Mouse (Mus musculus): ENCODE measurements around the gene Zrsr1. TPM values are rescaled to one million over a fixed set of nuclear protein-coding genes. Genes with fewer than 3 reads are reported as not detected.

The Zrsr1 gene
- polyA plus RNA-seq, 1 experiment, result 3.4 TPM

DNA sequence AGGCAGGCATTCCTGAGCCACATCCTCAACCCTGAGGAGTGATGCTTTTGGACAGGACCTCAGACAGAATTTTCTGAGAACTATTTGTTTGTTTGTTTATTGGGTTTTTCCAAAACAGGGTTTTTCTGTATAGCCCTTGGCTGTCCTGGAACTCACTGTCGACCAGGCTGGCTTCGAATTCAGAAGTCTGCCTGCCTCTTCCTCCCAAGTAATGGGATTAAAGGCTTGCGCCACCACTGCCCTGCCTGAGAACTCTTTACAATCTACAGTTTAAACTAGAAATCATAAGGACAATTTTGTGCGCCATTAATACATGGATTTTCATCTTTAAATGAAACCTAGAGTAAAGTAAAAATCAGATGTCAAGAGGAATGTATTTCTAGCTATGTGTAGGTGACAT, 23.7 kb downstream of the Zrsr1 start:
- no peak overlapping the region for H3K27ac ChIP-seq (ENCODE audit: control insufficient read depth, insufficient read depth, low read length)
- H3K36me3 ChIP-seq (ENCODE audit: control insufficient read depth, insufficient read depth, low read length), result peaks cover 74% of the 10 kb centered on the region
- peaks cover 7% of the 10 kb centered on the region for H3K4me1 ChIP-seq (replicated peaks; ENCODE audit: control insufficient read depth, insufficient read depth, low read length)
- H3K4me3 ChIP-seq (ENCODE audit: control insufficient read depth, insufficient read depth, low read length), result no peak overlapping the region
- DNase-seq, result no peak
- no peaks in the 10 kb centered on the region for H3K27me3 ChIP-seq (ENCODE audit: control insufficient read depth, insufficient read depth, low read length)
- TF ChIP-seq POLR2A (IDR thresholded peaks at IDR 0.05; ENCODE audit: control insufficient read depth, extremely low read depth, insufficient read depth, low read length, poor library complexity) (no peak), CTCF (IDR thresholded peaks at IDR 0.05; ENCODE audit: borderline replicate concordance, control insufficient read depth, extremely low read depth, insufficient read depth, low read length, poor library complexity) (no peak)
- 96% methylated on average over 4 of the region's 4 CpGs for WGBS

DNA sequence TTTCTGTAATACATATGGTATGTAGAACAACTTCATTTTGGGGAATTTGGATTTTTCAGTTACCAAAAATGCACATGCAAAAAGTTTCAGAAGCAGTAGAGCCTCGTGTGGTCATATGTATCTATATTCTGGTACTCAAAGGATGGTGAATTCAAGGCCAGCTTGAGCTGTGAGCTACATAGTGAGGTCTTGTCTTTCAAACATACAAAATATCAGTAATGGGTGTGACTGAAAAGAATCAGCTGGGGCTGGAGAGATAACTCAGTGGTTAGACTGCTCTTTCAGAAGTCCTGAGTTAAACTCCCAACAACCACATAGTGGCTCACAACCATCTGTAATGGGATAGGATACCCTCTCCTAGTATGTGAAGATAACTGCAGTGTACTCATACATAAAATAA, 26.5 kb downstream of the Zrsr1 start:
- no peaks in the 10 kb centered on the region for H3K4me1 ChIP-seq (replicated peaks; ENCODE audit: control insufficient read depth, insufficient read depth, low read length)
- peaks cover 100% of the 10 kb centered on the region for H3K36me3 ChIP-seq (ENCODE audit: control insufficient read depth, insufficient read depth, low read length)
- DNase-seq, result no peak
- no peaks in the 10 kb centered on the region for H3K27me3 ChIP-seq (ENCODE audit: control insufficient read depth, insufficient read depth, low read length)
- no peak overlapping the region for H3K4me3 ChIP-seq (ENCODE audit: control insufficient read depth, insufficient read depth, low read length)
- H3K27ac ChIP-seq (ENCODE audit: control insufficient read depth, insufficient read depth, low read length), result no peak overlapping the region
- WGBS, result 88% methylated on average over 1 of the region's 1 CpGs
- TF ChIP-seq CTCF (IDR thresholded peaks at IDR 0.05; ENCODE audit: borderline replicate concordance, control insufficient read depth, extremely low read depth, insufficient read depth, low read length, poor library complexity) (no peak), POLR2A (IDR thresholded peaks at IDR 0.05; ENCODE audit: control insufficient read depth, extremely low read depth, insufficient read depth, low read length, poor library complexity) (no peak)

DNA sequence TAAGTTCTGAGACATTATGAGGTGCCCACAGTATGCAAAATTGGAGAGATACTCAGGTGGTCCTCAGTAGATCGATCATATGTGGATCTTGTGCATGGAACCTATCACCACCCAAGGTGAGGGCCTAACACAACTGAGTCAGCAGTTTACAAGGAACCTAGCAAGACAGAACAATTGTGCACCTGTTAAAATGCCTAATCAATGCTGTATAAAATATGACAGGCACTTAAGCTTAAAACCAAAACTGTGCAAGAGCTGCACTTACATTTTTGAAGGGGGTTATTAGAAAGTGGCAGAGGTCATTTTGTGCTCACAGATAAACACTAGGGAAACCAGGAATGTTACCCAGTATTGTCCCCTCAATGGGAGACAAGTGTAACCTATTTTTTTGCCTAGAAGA, 33.5 kb downstream of the Zrsr1 start:
- TF ChIP-seq POLR2A (IDR thresholded peaks at IDR 0.05; ENCODE audit: control insufficient read depth, extremely low read depth, insufficient read depth, low read length, poor library complexity) (no peak), CTCF (IDR thresholded peaks at IDR 0.05; ENCODE audit: borderline replicate concordance, control insufficient read depth, extremely low read depth, insufficient read depth, low read length, poor library complexity) (no peak)
- H3K36me3 ChIP-seq (ENCODE audit: control insufficient read depth, insufficient read depth, low read length), result peaks cover 43% of the 10 kb centered on the region
- DNase-seq, result no peak
- H3K4me1 ChIP-seq (replicated peaks; ENCODE audit: control insufficient read depth, insufficient read depth, low read length), result peaks cover 7% of the 10 kb centered on the region
- H3K27me3 ChIP-seq (ENCODE audit: control insufficient read depth, insufficient read depth, low read length), result no peaks in the 10 kb centered on the region
- 92% methylated on average over 1 of the region's 1 CpGs for WGBS
- H3K4me3 ChIP-seq (ENCODE audit: control insufficient read depth, insufficient read depth, low read length), result no peak overlapping the region
- no peak overlapping the region for H3K27ac ChIP-seq (ENCODE audit: control insufficient read depth, insufficient read depth, low read length)

DNA sequence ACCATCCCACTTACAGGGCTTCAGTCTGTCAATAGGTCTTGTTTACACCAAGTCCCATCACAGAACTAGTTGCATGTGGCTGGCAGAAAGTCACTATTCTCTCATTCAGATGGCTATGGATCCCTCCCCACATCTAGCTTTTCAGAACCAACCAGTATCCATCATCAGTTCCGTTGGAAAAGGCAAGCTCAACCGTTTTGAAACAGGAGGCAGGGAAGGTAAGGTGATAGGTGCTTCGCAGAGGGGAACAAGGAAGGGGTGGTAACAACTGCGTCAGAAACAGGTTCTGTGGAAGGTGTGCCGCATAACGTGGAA, 35.3 kb downstream of the Zrsr1 start:
- H3K4me3 ChIP-seq (ENCODE audit: control insufficient read depth, insufficient read depth, low read length), result peak overlapping the region; percentile 16; the same call in 1 of the 2 replicates
- H3K36me3 ChIP-seq (ENCODE audit: control insufficient read depth, insufficient read depth, low read length), result peaks cover 24% of the 10 kb centered on the region
- TF ChIP-seq CTCF (IDR thresholded peaks at IDR 0.05; ENCODE audit: borderline replicate concordance, control insufficient read depth, extremely low read depth, insufficient read depth, low read length, poor library complexity) (no peak), POLR2A (IDR thresholded peaks at IDR 0.05; ENCODE audit: control insufficient read depth, extremely low read depth, insufficient read depth, low read length, poor library complexity) (no peak)
- H3K4me1 ChIP-seq (replicated peaks; ENCODE audit: control insufficient read depth, insufficient read depth, low read length), result peaks cover 7% of the 10 kb centered on the region
- no peaks in the 10 kb centered on the region for H3K27me3 ChIP-seq (ENCODE audit: control insufficient read depth, insufficient read depth, low read length)
- no peak for DNase-seq
- WGBS, result 14% methylated on average over 6 of the region's 6 CpGs
- no peak overlapping the region for H3K27ac ChIP-seq (ENCODE audit: control insufficient read depth, insufficient read depth, low read length)

DNA sequence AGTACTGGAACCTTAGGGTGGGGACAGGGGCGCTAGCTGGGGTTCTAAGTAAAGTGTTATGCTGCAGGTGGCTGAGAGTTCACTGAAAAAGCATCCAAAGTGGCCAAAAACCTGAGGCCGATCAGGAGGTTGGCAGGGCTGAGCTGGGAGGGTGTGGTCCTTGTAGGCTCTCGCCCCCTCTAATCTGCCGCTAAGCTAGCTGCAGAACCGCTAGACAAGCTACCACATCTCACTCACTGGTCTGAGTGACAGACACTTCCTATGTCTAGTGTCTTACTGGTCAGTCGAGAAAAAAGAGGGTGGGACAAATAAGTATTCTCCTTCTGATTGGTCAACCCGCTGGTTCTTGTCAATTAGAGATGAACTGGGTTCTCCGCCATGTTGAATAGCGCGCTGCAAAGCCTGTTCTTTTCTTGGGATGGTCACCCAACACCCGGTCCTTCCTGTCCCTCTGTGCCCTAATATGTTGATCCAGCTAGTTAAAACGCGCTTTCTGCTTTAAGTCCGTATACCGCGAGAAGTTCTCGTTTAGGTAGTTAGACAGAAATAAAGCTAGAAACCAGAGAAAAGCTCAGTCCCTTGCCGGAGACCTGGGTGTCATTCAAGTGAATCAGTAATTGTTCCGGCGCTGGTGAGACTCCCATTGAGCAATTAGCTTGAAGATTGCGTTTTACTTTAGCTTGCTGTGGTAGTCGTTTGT, 35.8 kb downstream of the Zrsr1 start, which contains the start of gene Fam161a:
Gene Fam161a (plus strand): TSS at position 51 of the 700 bp plus-strand sequence.
- H3K27me3 ChIP-seq (ENCODE audit: control insufficient read depth, insufficient read depth, low read length), result no peaks in the 10 kb centered on the region
- H3K36me3 ChIP-seq (ENCODE audit: control insufficient read depth, insufficient read depth, low read length), result peaks cover 19% of the 10 kb centered on the region
- no peak within 1 kb of the TSS for H3K27ac ChIP-seq (ENCODE audit: control insufficient read depth, insufficient read depth, low read length)
- TF ChIP-seq POLR2A (IDR thresholded peaks at IDR 0.05; ENCODE audit: control insufficient read depth, extremely low read depth, insufficient read depth, low read length, poor library complexity) (no peak), CTCF (IDR thresholded peaks at IDR 0.05; ENCODE audit: borderline replicate concordance, control insufficient read depth, extremely low read depth, insufficient read depth, low read length, poor library complexity) (no peak)
- peak; percentile 43 for DNase-seq
- 2% methylated on average over 22 of the region's 22 CpGs for WGBS
- peaks cover 7% of the 10 kb centered on the region for H3K4me1 ChIP-seq (replicated peaks; ENCODE audit: control insufficient read depth, insufficient read depth, low read length)
- peak within 1 kb of the TSS; percentile 68 for H3K4me3 ChIP-seq (ENCODE audit: control insufficient read depth, insufficient read depth, low read length)

DNA sequence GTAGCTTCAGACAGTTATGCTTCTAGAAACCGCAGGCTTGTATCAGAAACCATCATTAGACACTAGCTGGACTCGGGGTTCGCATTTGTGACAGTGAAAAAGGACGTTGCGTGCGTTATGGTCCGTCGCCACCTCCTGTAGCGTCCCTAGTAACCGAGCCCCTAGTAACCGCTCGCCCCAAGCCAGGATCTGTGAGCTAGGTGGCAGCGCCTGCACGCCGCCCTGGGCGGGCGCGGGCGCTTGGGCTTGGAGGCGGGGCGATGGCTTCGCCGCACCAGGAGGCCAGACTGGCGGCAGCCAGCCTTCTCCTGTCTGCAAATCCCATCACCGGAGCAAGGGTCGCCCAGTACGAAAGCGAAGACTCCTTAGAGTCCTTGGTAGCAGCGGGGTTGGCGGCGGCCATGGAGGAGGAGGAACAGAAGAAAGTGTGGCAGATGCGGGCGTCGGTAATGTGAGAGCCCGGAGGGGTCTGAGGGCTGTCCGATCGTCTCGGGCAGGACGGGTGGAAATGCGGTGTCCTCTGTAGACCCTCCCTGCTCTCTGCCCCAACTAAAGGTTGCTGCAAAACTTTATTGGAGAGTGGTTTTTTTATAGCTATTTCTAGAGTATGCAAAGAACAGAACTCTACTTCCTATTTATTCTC, 36.5 kb downstream of the Zrsr1 start:
- H3K27ac ChIP-seq (ENCODE audit: control insufficient read depth, insufficient read depth, low read length), result no peak overlapping the region
- peaks cover 7% of the 10 kb centered on the region for H3K4me1 ChIP-seq (replicated peaks; ENCODE audit: control insufficient read depth, insufficient read depth, low read length)
- peaks cover 13% of the 10 kb centered on the region for H3K36me3 ChIP-seq (ENCODE audit: control insufficient read depth, insufficient read depth, low read length)
- H3K27me3 ChIP-seq (ENCODE audit: control insufficient read depth, insufficient read depth, low read length), result no peaks in the 10 kb centered on the region
- DNase-seq, result peak; percentile 69
- H3K4me3 ChIP-seq (ENCODE audit: control insufficient read depth, insufficient read depth, low read length), result peak overlapping the region; percentile 68
- WGBS, result under 1% methylated on average over 40 of the region's 40 CpGs
- TF ChIP-seq POLR2A (IDR thresholded peaks at IDR 0.05; ENCODE audit: control insufficient read depth, extremely low read depth, insufficient read depth, low read length, poor library complexity), result no peak
- 0 out of 2 replicates have a peak, but pooled peaks have one; percentile 35 for TF ChIP-seq CTCF (IDR thresholded peaks at IDR 0.05; ENCODE audit: borderline replicate concordance, control insufficient read depth, extremely low read depth, insufficient read depth, low read length, poor library complexity)

Data from thymus, adult 2 months (tissue).